Mouse (Mus musculus): Measurements from ENCODE around the gene 1700018B08Rik. TPM values are rescaled to one million over a fixed set of nuclear protein-coding genes. Genes with fewer than 3 reads are reported as not detected.

The 1700018B08Rik gene
- not detected in 2 replicates for polyA plus RNA-seq (2016; fragmentation: Nextera tagmentation; extraction: Ambion mirVana)

GRCm38 (mm10) chr8:121544276-121544785 is at the start of gene 1700018B08Rik:
TSS of gene 1700018B08Rik (minus strand) at chr8:121544320.
- Histone ChIP-seq H3K36me3 (peaks cover 2% of the 10 kb centered on the region; the same call in 1 of the 2 replicates), H3K27ac (no peak within 1 kb of the TSS), H3K9me3 (no peaks in the 10 kb centered on the region), H3K4me1 (peaks cover 16% of the 10 kb centered on the region; the same call in 1 of the 2 replicates), H3K27me3 (ENCODE audit: insufficient read depth, poor library complexity, severe bottlenecking) (peaks cover 30% of the 10 kb centered on the region), H3K4me3 (no peak within 1 kb of the TSS)
- 76% methylated on average over 12 of the region's 12 CpGs for WGBS
- no peak for DNase-seq (ENCODE audit: low spot score)

- peaks cover 45% of the 10 kb centered on the region for H3K36me3 ChIP-seq
- no peak overlapping the region for H3K27ac ChIP-seq
- H3K4me1 ChIP-seq, result peaks cover 23% of the 10 kb centered on the region
- no peaks in the 10 kb centered on the region for H3K9me3 ChIP-seq
- H3K27me3 ChIP-seq (ENCODE audit: insufficient read depth, poor library complexity, severe bottlenecking), result no peaks in the 10 kb centered on the region
- H3K4me3 ChIP-seq, result no peak overlapping the region
- 92% methylated on average over 5 of the region's 5 CpGs for WGBS
- DNase-seq (ENCODE audit: low spot score), result no peak
Measured at GRCm38 (mm10) chr8:121593293-121593692, 49.2 kb upstream of the 1700018B08Rik start.

GRCm38 (mm10) chr8:121591178-121592066 is 47.3 kb upstream of the 1700018B08Rik start:
- Histone ChIP-seq H3K27ac (peak overlapping the region; percentile 92; the same call in 1 of the 2 replicates), H3K4me3 (peak overlapping the region; percentile 99), H3K4me1 (peaks cover 23% of the 10 kb centered on the region), H3K36me3 (peaks cover 30% of the 10 kb centered on the region), H3K9me3 (no peaks in the 10 kb centered on the region), H3K27me3 (ENCODE audit: insufficient read depth, poor library complexity, severe bottlenecking) (no peaks in the 10 kb centered on the region)
- WGBS, result 14% methylated on average over 20 of the region's 20 CpGs
- no peak for DNase-seq (ENCODE audit: low spot score)

GRCm38 (mm10) chr8:121590203-121591177 is 46.4 kb upstream of the 1700018B08Rik start, which contains the start of gene Map1lc3b:
TSS of gene Map1lc3b (plus strand) at chr8:121590361.
- Histone ChIP-seq H3K4me1 (peaks cover 26% of the 10 kb centered on the region), H3K27me3 (ENCODE audit: insufficient read depth, poor library complexity, severe bottlenecking) (no peaks in the 10 kb centered on the region), H3K9me3 (no peaks in the 10 kb centered on the region), H3K27ac (peak within 1 kb of the TSS; percentile 92), H3K4me3 (peak within 1 kb of the TSS; percentile 99), H3K36me3 (peaks cover 21% of the 10 kb centered on the region)
- WGBS, result under 1% methylated on average over 94 of the region's 94 CpGs
- peak; percentile 95 for DNase-seq (ENCODE audit: low spot score)

- DNase-seq (ENCODE audit: low spot score), result peak; percentile 89
- Histone ChIP-seq H3K36me3 (peaks cover 10% of the 10 kb centered on the region), H3K4me3 (peak overlapping the region; percentile 99; the same call in 1 of the 2 replicates), H3K27ac (peak overlapping the region; percentile 92), H3K4me1 (peaks cover 30% of the 10 kb centered on the region), H3K9me3 (no peaks in the 10 kb centered on the region), H3K27me3 (ENCODE audit: insufficient read depth, poor library complexity, severe bottlenecking) (no peaks in the 10 kb centered on the region)
- WGBS, result 28% methylated on average over 2 of the region's 2 CpGs
Measured at GRCm38 (mm10) chr8:121589205-121589726, 45.1 kb upstream of the 1700018B08Rik start.

GRCm38 (mm10) chr8:121588750-121589149 is 44.6 kb upstream of the 1700018B08Rik start:
- Histone ChIP-seq H3K27me3 (ENCODE audit: insufficient read depth, poor library complexity, severe bottlenecking) (no peaks in the 10 kb centered on the region), H3K4me1 (peaks cover 30% of the 10 kb centered on the region), H3K4me3 (no peak overlapping the region), H3K9me3 (no peaks in the 10 kb centered on the region), H3K27ac (peak overlapping the region; percentile 92; the same call in 1 of the 2 replicates), H3K36me3 (peaks cover 5% of the 10 kb centered on the region)
- WGBS, result 74% methylated on average over 4 of the region's 4 CpGs
- peak; percentile 90 for DNase-seq (ENCODE audit: low spot score)

- Histone ChIP-seq H3K9me3 (no peaks in the 10 kb centered on the region), H3K4me3 (peak overlapping the region; percentile 74), H3K4me1 (peaks cover 18% of the 10 kb centered on the region), H3K27ac (peak overlapping the region; percentile 89), H3K27me3 (ENCODE audit: insufficient read depth, poor library complexity, severe bottlenecking) (no peaks in the 10 kb centered on the region), H3K36me3 (no peaks in the 10 kb centered on the region)
- DNase-seq (ENCODE audit: low spot score), result peak; percentile 99
- 1% methylated on average over 47 of the region's 47 CpGs for whole genome bisulfite sequencing
Measured at GRCm38 (mm10) chr8:121585159-121585825, 41.2 kb upstream of the 1700018B08Rik start.

GRCm38 (mm10) chr8:121584730-121585129 is 40.6 kb upstream of the 1700018B08Rik start:
- no peak for DNase-seq (ENCODE audit: low spot score)
- H3K4me3 ChIP-seq, result peak overlapping the region; percentile 74
- H3K27ac ChIP-seq, result peak overlapping the region; percentile 89; the same call in 1 of the 2 replicates
- H3K27me3 ChIP-seq (ENCODE audit: insufficient read depth, poor library complexity, severe bottlenecking), result no peaks in the 10 kb centered on the region
- H3K9me3 ChIP-seq, result no peaks in the 10 kb centered on the region
- H3K36me3 ChIP-seq, result no peaks in the 10 kb centered on the region
- 40% methylated on average over 13 of the region's 13 CpGs for WGBS
- peaks cover 19% of the 10 kb centered on the region for H3K4me1 ChIP-seq

GRCm38 (mm10) chr8:121583653-121584052 is 39.5 kb upstream of the 1700018B08Rik start:
- Histone ChIP-seq H3K4me1 (peaks cover 18% of the 10 kb centered on the region), H3K4me3 (no peak overlapping the region), H3K27ac (no peak overlapping the region), H3K36me3 (no peaks in the 10 kb centered on the region), H3K27me3 (ENCODE audit: insufficient read depth, poor library complexity, severe bottlenecking) (no peaks in the 10 kb centered on the region), H3K9me3 (no peaks in the 10 kb centered on the region)
- WGBS, result 50% methylated on average over 8 of the region's 8 CpGs
- no peak for DNase-seq (ENCODE audit: low spot score)

GRCm38 (mm10) chr8:121580465-121580864 is 36.3 kb upstream of the 1700018B08Rik start:
- Histone ChIP-seq H3K4me3 (no peak overlapping the region), H3K36me3 (no peaks in the 10 kb centered on the region), H3K9me3 (no peaks in the 10 kb centered on the region), H3K4me1 (peaks cover 34% of the 10 kb centered on the region), H3K27me3 (ENCODE audit: insufficient read depth, poor library complexity, severe bottlenecking) (no peaks in the 10 kb centered on the region), H3K27ac (no peak overlapping the region)
- no peak for DNase-seq (ENCODE audit: low spot score)
- 46% methylated on average over 9 of the region's 9 CpGs for WGBS

GRCm38 (mm10) chr8:121578676-121579451 is 34.7 kb upstream of the 1700018B08Rik start, which contains the start of gene Fbxo31:
TSS of gene Fbxo31 (minus strand) at chr8:121578806.
- Histone ChIP-seq H3K27me3 (ENCODE audit: insufficient read depth, poor library complexity, severe bottlenecking) (no peaks in the 10 kb centered on the region), H3K4me3 (peak within 1 kb of the TSS; percentile 91), H3K4me1 (peaks cover 37% of the 10 kb centered on the region), H3K36me3 (no peaks in the 10 kb centered on the region), H3K9me3 (no peaks in the 10 kb centered on the region), H3K27ac (peak within 1 kb of the TSS; percentile 89)
- DNase-seq (ENCODE audit: low spot score), result peak; percentile 99
- 1% methylated on average over 62 of the region's 63 CpGs for WGBS
